Mouse (Mus musculus) retina, adult 2 months (tissue): ENCODE results near the gene Lrrc1.

Source experiments
- DNase-seq: peaks from one replicate; pipeline ENCODE4 v3.0.0-alpha.2; 2012; ENCODE audit warnings: low read depth, low spot score

Gene Lrrc1

DNA sequence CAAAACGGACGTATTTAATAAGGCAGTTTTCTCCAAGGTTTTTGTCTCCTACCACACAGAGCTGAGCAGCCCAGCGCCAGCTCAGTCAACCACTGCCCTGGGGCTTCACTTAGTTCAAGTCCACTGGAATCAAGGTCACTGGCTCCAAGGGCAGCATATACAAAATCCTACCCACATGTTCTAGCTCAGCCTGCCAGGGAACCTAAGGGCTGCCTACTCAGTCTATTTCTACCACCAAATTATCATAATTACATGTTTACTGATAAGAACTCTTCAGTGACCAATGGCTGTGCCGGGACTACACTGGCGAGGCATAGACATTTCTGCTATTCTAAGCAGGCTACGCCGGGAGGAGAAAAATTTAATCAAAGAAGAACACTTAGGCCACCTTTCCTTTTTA lies 80.8 kb downstream of the Lrrc1 start:
- no peak for DNase-seq

DNA sequence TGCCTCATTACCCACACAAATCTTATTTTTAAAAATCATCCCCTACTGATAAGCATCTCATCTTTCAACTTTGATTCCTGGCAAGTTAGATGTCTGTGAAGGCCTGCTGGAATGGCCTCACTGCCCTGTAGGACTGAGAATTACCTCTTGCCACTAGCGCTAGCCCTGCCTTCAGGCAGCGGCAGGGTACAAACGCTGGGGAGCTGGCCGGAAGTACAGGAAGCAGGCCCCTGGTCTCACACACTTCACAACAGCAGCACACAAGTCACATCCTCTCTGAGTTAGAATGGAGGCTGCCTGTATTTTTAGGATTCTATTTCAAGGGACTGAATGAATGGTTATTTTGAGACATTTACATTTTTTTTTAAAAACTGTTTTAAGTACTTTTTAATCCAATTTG lies 81.5 kb downstream of the Lrrc1 start:
- no peak for DNase-seq

DNA sequence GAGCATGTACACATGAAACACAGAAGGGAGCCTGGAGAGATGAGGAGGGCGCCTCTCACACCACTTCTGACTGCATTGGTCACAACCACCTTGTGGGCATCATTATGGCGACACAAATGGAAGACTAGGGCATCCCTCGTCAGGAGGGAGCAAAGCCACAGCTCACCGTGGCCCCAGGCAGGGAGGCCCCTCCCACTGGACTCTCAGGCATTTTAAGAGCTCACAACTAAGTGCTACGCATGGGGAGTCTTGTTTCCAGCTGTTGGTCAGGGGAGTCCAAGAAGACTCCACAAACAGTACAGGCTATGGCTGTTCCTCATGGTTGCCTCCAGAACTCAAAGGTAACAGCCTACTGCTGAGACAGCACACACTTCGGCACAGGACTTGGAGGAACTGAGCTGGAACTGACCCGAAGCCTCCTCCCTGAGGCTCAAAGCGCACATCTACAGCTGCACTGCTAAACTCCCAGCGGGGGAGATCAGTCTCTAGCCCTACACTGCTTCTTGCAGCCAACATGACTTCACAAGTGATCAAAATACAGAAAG lies 83.2 kb downstream of the Lrrc1 start:
- no peak for DNase-seq

DNA sequence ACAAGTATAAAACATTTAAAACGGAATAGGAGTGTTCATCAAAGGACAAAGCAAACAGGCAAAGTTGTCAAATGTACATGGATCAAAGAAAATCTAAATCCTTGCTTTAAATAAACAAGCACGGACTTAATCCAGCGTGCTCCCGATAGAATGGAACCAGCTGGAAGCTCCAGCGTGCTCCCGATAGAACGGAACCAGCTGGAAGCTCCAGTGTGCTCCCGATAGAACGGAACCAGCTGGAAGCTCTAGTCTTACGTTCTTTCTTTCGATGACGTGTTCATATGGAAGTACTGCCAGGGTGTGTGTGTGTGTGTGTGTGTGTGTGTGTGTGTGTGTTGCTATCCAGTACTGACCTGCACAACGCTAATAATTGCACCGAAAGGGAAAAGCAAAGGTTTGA lies 84.3 kb downstream of the Lrrc1 start:
- DNase-seq = no peak

DNA sequence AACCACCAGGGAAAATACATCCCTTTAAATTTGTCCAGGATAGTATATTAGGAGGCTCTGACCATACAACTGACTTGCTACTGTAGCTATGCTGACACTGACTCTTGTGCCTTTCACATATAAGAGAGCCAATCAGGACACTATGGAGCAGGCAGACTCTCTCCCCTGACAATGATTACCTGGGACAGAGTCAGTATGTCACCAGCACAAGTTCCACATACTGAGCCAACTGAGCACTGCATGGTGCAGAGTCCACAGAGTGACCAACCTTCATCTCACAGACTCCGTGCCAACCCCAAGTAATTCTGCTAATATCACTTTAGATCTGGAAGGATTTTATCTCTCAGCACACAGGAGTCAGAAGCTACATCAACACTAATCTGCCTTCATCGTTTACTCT lies 85.3 kb downstream of the Lrrc1 start:
- no peak for DNase-seq

DNA sequence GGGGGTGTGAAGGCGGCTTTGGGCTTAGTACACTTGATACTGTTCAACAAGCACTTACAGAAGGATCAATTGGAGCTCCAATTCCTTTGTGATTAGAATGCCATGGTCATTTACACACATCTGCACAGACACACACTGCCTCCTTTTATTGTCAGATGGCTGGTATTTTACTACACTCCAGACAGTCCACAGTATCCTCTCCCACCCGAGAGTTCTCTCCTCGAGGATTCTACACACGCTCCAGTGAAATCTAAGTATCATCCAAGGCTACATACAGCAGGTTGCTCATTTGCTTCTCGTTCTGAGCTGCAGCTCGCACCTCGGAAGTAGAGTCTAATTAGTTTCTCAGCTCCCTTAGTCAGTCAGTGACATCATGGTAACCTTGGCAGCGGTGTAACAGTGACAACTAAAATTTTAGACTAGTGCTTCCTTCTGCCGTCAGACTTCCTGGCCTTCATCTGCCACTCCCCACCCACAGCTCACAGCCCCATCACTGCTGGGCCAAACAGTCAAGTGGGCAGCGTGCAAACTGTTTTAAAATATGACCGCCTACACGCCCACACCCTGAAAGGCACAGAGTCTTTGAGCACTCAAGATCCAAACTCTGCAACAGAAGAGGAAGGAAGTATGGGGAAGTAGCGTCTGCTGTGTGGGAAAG lies 88.4 kb downstream of the Lrrc1 start:
- no peak for DNase-seq

DNA sequence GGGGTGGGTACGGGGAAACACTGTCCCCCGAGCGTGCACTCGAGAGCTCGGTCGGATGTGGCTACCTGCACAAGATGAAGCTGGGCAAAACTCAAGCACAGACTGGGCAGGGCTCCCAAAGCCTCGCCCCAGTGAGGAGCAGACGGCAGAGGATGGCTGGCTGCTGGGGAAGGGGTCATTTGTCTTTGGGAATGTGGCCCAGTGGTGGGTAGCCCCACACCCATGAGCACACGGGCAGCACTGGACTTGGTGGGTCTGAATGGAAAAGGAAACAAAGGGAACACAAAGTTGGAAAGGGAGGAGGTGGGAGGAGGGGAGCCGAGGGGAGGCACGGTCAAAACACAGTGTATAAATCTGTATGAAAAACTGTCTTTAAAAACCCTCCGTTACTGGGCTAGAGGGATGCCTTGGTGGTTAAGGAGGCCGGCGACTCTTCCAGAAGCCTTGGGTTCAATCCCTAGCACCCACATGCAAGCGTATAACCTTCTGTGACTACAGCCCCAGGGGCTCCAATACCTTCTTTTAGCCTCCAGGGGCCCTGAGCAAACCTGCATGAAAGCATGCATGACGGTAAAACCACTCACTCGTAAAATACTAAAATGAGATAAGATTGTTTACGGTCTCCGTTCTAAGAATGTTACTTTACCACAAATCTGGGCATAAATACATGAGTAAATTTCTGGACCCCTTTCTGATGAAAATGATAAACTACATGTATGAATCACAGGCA lies 89.1 kb downstream of the Lrrc1 start:
- no peak for DNase-seq

DNA sequence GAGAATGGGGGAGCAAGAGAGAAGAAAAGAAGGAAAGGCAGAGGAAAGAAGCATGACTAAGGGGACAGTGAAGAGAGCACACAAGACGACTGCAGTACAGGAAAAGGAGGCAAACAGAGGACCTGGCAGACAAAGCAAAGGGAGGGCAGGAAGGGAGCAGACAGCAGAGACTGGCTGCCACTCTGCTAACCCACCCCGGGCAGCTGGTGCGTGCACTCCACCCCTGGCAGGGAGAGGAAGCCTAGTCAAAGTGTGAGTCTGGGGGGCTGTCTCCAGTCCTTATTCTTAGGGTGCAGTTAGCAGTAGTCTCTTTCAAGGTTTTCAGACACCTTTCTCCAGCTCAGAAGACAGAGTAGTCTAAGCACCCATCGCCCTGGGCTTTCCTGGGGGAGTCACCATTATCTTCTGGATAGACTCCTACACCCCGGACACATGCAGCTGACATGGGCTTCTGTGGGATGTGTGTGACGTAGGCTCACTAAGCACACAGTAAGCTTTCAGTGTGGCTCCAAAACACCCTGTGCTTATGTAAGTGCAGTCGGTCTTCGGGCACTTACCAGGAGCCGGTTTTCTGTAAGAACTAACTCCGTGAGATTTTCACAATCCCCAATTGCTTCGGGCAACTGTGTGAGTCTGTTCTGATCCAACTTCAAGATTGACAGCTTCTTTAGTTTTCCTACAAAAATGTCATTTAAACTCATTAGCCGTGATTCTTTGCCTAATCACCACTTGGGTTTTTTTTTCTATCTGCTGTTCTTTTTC lies 92.4 kb downstream of the Lrrc1 start:
- DNase-seq = no peak

DNA sequence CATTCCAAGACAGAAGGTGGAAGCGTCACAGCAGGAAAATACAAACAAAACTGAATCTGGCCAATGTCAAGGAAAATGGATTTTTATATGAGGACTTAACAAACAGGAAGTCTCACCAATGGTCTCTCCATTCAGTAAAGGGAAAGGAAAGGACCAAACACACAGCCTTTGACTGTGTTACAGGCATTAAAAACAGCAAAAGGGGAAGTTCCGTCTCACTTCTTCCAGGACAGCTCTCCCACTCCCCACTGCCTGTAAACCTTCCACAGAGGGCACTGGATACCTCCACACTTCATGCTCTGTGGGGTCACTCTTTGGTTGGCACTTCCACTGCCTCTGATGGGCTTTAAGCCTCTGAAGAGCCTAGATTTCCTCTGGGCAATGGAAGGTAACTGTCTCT lies 94.2 kb downstream of the Lrrc1 start:
- DNase-seq = no peak

DNA sequence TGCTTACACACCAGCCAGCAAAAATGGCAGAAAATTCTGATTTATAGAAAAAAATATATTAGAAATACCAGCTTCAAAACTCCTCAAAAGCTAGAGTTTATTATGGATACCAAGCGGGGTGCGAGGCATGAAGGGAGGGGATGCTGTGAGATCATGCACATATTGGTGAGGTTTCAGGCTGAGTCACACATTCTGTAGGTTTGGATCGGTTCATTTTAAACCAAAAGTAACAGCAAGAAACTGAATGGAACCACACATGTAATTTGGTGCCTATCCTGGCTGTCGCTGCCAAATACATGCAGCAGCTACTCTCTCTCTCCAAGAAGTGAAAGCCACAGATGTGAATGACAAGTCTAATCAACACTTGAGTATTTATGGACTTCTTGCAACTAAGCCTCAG lies 99.8 kb downstream of the Lrrc1 start:
- DNase-seq = no peak

DNA sequence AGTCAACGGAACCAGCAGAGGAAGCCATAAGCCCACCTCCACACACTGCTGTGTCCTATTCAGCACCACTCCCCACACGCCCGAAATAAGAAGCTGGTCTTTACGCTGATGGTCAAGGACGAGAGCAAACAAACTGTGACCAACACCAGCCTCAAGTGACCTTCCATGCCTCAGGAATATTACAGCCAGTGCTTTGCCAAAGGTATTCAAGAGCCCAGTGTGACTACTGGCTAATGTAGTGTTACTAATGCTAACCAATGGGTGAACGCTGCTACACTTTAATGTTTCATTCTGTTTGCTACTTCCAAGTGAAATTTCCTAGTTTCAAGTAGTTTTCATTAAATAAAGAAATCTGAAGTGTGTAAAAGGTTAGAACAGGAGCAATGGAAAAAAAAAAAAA lies 105.3 kb downstream of the Lrrc1 start:
- no peak for DNase-seq

DNA sequence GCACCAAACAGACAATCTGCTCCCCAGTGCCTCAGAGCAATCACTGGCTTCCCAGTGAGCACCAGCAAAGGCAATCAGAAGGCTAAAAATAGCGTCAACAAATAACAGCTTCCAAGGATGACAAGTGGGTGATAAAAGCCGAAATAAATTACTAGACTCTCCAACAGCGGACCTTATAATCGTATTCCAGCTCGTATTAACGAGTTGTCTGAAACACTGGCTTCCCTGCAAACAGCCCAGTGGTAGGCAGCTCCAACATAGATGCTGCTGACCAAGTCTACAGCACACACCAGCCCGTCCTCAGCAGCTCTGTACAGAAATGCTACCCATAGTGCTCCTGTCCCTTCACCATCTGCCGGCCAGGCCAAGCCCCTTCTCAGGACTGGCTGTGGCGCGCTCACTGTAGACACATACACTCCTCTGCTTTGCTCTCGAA lies 105.8 kb downstream of the Lrrc1 start:
- DNase-seq = no peak

DNA sequence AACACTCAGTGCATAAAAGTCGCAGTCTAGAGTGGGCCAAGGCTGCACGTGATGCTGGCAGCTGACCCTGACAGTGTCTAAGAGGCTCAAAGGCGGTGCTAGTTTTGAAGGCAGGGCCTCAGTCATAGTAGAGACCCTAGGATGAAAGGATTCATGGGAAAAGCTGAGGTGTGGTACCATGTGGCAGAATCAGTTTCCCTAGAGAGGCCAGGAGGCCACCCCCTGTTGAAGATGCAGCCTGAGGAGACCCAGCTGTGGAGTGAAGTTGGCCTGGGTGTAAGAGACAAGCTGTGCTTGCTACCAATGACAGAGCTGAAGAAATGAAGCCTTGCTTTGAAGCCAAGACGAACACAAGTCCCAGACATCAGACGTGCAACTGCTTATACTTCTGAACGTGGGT lies 107.5 kb downstream of the Lrrc1 start:
- no peak for DNase-seq

DNA sequence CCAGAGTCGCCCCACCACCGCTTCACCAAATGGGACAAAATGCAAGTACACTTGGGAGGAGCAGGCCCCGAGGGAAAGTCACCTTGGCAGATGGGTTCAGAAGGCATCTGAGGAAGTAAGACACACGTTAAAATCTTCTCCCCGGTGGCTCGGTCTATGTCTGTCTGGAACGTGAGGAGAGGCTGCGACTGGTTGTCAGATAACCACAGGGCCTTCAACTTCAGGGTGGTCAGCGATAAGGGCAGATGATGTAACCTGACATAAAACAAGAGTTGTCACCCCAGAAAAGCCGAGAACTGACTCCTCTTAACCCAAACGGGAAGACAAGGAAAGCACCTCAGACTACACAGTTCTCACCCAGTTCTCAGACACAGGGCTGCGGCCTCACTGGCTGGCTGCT lies 109.7 kb downstream of the Lrrc1 start:
- no peak for DNase-seq

DNA sequence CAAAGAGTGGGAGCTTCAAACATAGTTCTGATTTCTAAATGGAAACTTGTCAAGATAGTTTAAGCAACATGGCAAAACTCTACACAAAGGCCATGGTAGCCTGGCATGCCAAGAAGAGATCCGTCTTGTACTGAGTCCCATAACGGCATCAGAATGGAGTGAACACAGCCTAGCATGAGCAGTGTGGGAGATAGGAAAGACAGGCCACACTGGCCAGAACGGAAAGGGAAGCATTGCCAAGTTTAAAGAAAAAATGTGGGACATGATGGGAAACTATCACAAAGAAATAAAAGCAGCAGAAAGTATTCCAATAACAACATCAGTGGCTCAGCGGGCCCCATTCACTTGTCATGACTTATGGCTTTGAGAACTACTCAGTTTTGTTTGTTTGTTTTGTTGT lies 111.2 kb downstream of the Lrrc1 start:
- DNase-seq = no peak

DNA sequence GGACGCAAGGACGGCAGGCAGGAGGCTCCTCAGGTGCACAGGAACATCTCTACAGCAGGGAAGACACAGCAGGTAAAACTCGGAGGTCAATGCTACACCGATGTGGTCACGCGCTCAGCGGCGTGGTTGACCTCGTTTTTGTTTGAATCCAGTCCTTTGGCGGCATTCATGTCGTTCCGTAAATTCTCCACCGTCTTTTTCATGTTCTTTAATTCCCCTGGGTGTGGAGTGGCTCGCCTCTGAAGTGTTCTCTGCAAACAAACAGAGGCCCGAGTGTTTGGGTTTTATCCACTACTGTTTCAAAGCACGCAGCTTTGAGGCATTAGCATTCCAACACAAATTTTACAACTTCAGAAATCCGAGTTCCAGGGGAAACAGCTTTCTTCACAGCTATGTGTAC lies 112.6 kb downstream of the Lrrc1 start:
- DNase-seq = no peak

DNA sequence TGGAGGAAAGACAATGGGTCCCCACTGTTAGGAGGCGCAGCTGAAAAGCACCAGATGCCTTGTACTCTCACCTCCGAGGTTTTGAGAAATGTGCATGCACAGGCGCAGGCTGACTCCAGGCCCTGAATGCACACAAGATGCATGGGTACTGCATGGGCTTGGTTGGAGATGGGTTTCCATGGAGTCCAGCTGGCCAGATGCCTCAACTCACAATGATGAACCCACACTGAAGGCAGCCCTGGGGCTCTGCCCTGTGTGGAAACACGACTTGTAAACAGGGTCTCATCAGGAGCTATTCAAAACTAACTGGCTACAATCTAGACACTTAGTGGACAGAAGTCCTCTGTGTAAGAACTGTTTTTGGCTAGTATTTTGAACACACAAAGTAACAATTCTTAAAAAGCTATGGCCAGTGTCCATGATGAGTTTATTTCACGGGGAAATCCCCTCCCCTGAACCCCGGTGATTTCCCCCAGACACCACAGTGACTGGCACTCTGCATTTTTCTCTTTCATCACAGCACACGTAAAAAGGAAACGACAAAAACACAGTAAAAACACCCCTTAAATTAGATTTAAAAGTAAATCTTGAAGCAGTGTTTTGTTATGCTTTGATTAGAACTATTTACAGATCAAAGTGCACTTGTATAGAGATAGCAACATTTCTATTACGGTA lies 114.1 kb downstream of the Lrrc1 start:
- DNase-seq = no peak

DNA sequence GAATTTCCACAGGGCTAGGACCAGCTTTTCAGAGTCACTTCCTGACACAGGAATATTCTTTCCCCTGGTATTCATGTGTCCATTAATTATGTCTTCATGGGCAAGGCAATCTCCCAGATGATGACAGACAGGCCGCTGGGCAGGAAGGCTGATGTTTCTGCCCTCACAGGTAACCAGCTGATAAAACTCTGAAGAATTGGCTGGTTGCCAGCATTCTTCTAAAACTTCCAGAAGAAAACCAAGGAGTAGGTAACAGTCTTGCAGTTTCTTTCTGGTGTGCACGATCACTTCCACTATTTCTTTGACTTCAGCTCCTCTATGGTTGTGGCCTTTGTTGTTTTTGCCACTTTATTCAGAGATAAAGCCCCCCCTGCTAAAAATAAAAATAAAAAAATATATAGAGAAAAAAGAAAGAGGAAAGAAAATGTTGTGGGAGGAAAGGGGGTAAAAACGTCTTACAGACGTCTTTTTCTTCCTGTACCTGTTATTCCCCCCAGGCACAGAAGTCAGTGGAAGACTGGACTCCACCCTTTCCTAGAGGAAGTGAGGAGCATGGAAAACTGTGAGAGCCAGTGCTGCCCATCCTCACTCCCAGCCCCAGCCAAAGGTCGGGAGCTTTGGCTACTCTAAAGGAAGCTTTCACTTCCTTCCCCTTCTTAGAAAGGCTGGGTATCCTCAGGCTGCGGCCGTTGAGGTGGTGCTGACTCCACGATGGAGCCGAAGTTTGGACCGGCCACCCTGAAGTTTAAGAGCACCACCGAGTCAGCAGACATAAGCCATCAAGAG lies 115.2 kb downstream of the Lrrc1 start:
- DNase-seq = no peak

DNA sequence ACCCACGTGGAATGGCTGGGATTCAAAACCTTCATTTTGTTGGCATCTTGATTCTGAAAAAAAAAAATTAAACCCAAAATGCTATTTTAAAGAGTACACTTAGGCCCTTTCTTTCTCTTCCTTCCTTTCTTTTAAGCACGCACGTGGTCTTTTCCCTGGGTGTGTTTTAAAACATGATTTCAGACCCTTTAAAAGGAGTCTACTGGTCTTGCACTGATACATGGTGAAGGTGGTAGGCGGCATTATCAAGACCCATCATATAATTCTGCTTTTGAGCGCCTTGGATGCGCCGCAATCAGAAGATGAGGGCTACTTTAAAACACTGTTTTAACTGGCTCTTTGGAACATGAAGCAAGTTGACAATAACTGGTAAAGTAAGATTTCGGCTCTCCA lies 115.9 kb downstream of the Lrrc1 start:
- no peak for DNase-seq

DNA sequence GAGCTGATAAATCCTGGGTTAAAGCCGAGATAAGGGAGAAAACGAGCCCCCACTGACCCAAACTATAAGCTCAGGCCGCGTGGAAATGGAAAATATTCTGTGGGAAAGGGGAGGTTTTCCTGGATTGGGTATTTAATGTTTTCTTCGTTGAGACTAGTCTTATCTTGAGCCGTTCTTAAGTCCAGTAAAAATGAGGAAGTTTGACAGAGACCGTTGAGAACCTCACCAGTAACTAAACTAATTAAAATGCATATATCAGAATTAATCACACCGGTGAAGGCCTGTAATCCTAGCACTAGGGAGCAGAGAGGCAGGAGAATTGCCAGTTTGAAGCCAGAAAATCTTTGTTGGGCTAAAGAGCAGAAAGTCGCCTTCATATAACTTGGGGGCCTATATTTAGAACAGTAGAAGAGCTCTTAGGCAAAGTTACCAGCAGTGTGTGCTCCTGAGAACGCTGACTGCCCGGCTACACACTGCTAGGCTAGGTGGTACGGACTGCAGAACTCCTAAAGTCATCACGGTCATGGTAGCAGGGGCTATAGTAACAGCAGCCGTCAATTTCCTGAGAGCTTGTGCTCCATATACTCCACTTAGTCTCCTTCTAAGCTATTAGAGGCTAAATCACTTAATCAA lies 116.4 kb downstream of the Lrrc1 start:
- no peak for DNase-seq
